Mouse (Mus musculus): ENCODE data around the gene Fam187b.
"Not testable (repeated sequence)": the region's sequence is repeated elsewhere in the genome, so short reads cannot be mapped to it uniquely, and the experiment has no call there.

GRCm38 (mm10) chr7:30944706-30945105 lies 28.9 kb upstream of the Fam187b start:
- not testable (repeated sequence) for TF ChIP-seq CTCF (IDR thresholded peaks at IDR 0.05 in 2 of 3, conservative IDR thresholded peaks at IDR 0.05 in 1 of 3; ENCODE audit: control insufficient read depth in 1 of 3, insufficient read depth in 1 of 3, low read depth in 2 of 3, low read length in 3 of 3, poor library complexity in 1 of 3, severe bottlenecking in 1 of 3); TCF12 (IDR thresholded peaks at IDR 0.05; ENCODE audit: low read depth, low read length); EP300 (IDR thresholded peaks at IDR 0.05; ENCODE audit: low read depth in 1 of 2, low read length in 2 of 2); POLR2A (IDR thresholded peaks at IDR 0.05; ENCODE audit: control insufficient read depth in 1 of 2, insufficient read depth in 1 of 2, low read depth in 1 of 2, low read length in 2 of 2, poor library complexity in 1 of 2); GABPA (IDR thresholded peaks at IDR 0.05; ENCODE audit: low read depth, low read length); RCOR1 (IDR thresholded peaks at IDR 0.05; ENCODE audit: low read depth, low read length); BHLHE40 (IDR thresholded peaks at IDR 0.05; ENCODE audit: borderline replicate concordance, low read depth, low read length); GATA1 (IDR thresholded peaks at IDR 0.05; ENCODE audit: low read depth, low read length)

All from MEL (cell line).